In genomic region chr2:83940931-83941361, GRCm38 (mm10) we compare ENCODE assay signal across 8 mouse cellular contexts. TPM values are rescaled to one million over a fixed set of nuclear protein-coding genes. Genes with fewer than 3 reads are reported as not detected.
DNase-seq lines count a peak whose midpoint lies in the region; ATAC-seq and TF ChIP-seq lines count a peak whose summit lies in the region.

Gene Zswim2, minus strand, starts transcription at chr2:83941228.

- no peak for TF ChIP-seq CTCF in kidney, postnatal 0 days (IDR thresholded peaks at IDR 0.05; ENCODE audit: low read depth)
- TF ChIP-seq CTCF in stomach, postnatal 0 days (IDR thresholded peaks at IDR 0.05; ENCODE audit: low read depth): no peak

- peak within 1 kb of the TSS; percentile 59 for H3K4me2 ChIP-seq in heart, embryonic 14.5 days (ENCODE audit: low read length)
- peak within 1 kb of the TSS; percentile 46 for H3K4me2 ChIP-seq in kidney, postnatal 0 days (ENCODE audit: low read length)
- peak within 1 kb of the TSS; percentile 41 for H3K4me2 ChIP-seq in limb, embryonic 15.5 days
- peak within 1 kb of the TSS; percentile 34 for H3K4me2 ChIP-seq in stomach, postnatal 0 days (replicated peaks; ENCODE audit: low read depth)

- H3K36me3 ChIP-seq in embryonic facial prominence, embryonic 10.5 days (replicated peaks): no peaks in the 10 kb centered on the region
- H3K36me3 ChIP-seq in heart, embryonic 14.5 days (ENCODE audit: control insufficient read depth, insufficient read depth, low read length): no peaks in the 10 kb centered on the region
- no peaks in the 10 kb centered on the region for H3K36me3 ChIP-seq in kidney, postnatal 0 days (ENCODE audit: insufficient read depth, low read length)
- H3K36me3 ChIP-seq in limb, embryonic 15.5 days: no peaks in the 10 kb centered on the region
- no peaks in the 10 kb centered on the region for H3K36me3 ChIP-seq in stomach, postnatal 0 days (ENCODE audit: control insufficient read depth, insufficient read depth, low read length)

- no peaks in the 10 kb centered on the region for H3K9me3 ChIP-seq in embryonic facial prominence, embryonic 10.5 days
- no peaks in the 10 kb centered on the region for H3K9me3 ChIP-seq in heart, embryonic 14.5 days (ENCODE audit: control insufficient read depth, low read length)
- no peaks in the 10 kb centered on the region for H3K9me3 ChIP-seq in kidney, postnatal 0 days (replicated peaks; ENCODE audit: low read length)
- H3K9me3 ChIP-seq in limb, embryonic 15.5 days: no peaks in the 10 kb centered on the region
- H3K9me3 ChIP-seq in stomach, postnatal 0 days (ENCODE audit: control insufficient read depth, low read length): no peaks in the 10 kb centered on the region

- 1% methylated on average over 20 of the region's 20 CpGs for WGBS in embryonic facial prominence, embryonic 10.5 days
- WGBS in heart, embryonic 14.5 days: under 1% methylated on average over 20 of the region's 20 CpGs
- under 1% methylated on average over 20 of the region's 20 CpGs for WGBS in kidney, postnatal 0 days
- under 1% methylated on average over 20 of the region's 20 CpGs for WGBS in limb, embryonic 15.5 days
- WGBS in stomach, postnatal 0 days: under 1% methylated on average over 20 of the region's 20 CpGs

- no peak within 1 kb of the TSS for H3K9ac ChIP-seq in heart, embryonic 14.5 days (ENCODE audit: low read length)
- no peak within 1 kb of the TSS for H3K9ac ChIP-seq in kidney, postnatal 0 days (ENCODE audit: low read depth, low read length)
- H3K9ac ChIP-seq in limb, embryonic 15.5 days: no peak within 1 kb of the TSS
- H3K9ac ChIP-seq in stomach, postnatal 0 days (ENCODE audit: low read length): no peak within 1 kb of the TSS

- peaks cover 7% of the 10 kb centered on the region for H3K4me1 ChIP-seq in embryonic facial prominence, embryonic 10.5 days
- peaks cover 3% of the 10 kb centered on the region in 2 experiments; a peak in 1 of 4 replicates for H3K4me1 ChIP-seq in heart, embryonic 14.5 days (ENCODE audit: control insufficient read depth in 2 of 2, insufficient read depth in 2 of 2, low read length in 2 of 2)
- H3K4me1 ChIP-seq in kidney, postnatal 0 days (replicated peaks; ENCODE audit: insufficient read depth, low read length): 0 out of 2 replicates have a peak, but pooled peaks cover 3% of the 10 kb centered on the region
- H3K4me1 ChIP-seq in limb, embryonic 15.5 days: peaks cover 5% of the 10 kb centered on the region
- no peaks in the 10 kb centered on the region for H3K4me1 ChIP-seq in stomach, postnatal 0 days (replicated peaks; ENCODE audit: control insufficient read depth, insufficient read depth)

- peak within 1 kb of the TSS; percentile 49 for H3K4me3 ChIP-seq in embryonic facial prominence, embryonic 10.5 days
- peak within 1 kb of the TSS; percentile 17 to 18; a peak in 1 of 4 replicates for H3K4me3 ChIP-seq in heart, embryonic 14.5 days (ENCODE audit: control insufficient read depth in 1 of 2, insufficient read depth in 1 of 2, low read depth in 1 of 2, low read length in 2 of 2)
- no peak within 1 kb of the TSS for H3K4me3 ChIP-seq in kidney, postnatal 0 days (replicated peaks; ENCODE audit: low read depth, low read length)
- peak within 1 kb of the TSS; percentile 23 for H3K4me3 ChIP-seq in limb, embryonic 15.5 days
- H3K4me3 ChIP-seq in stomach, postnatal 0 days (ENCODE audit: low read depth, low read length): no peak within 1 kb of the TSS

- H3K27me3 ChIP-seq in embryonic facial prominence, embryonic 10.5 days (replicated peaks; ENCODE audit: low read depth, poor library complexity, severe bottlenecking): no peaks in the 10 kb centered on the region
- H3K27me3 ChIP-seq in heart, embryonic 14.5 days (ENCODE audit: control insufficient read depth, insufficient read depth, low read length): no peaks in the 10 kb centered on the region
- H3K27me3 ChIP-seq in kidney, postnatal 0 days (ENCODE audit: insufficient read depth, low read length): no peaks in the 10 kb centered on the region
- no peaks in the 10 kb centered on the region for H3K27me3 ChIP-seq in limb, embryonic 15.5 days
- no peaks in the 10 kb centered on the region for H3K27me3 ChIP-seq in stomach, postnatal 0 days (ENCODE audit: control insufficient read depth, insufficient read depth, low read length)

- 0 out of 2 replicates have a peak, but pooled peaks have one; percentile 50 for ATAC-seq in heart, embryonic 14.5 days (ENCODE audit: insufficient number of reproducible peaks, insufficient read depth, low FRiP score, low read depth)
- ATAC-seq in kidney, postnatal 0 days (replicated peaks; ENCODE audit: low FRiP score, low read depth): peak; percentile 77
- ATAC-seq in limb, embryonic 15.5 days (ENCODE audit: insufficient number of reproducible peaks, low FRiP score, low TSS enrichment, low read depth): no peak
- ATAC-seq in stomach, postnatal 0 days (ENCODE audit: low FRiP score, low TSS enrichment): peak; percentile 45

- peak; percentile 6 for DNase-seq in urinary bladder, postnatal 14 days (ENCODE audit: low spot score)
- DNase-seq in urinary bladder, postnatal 4 days (ENCODE audit: low spot score in 2 of 2): no peak
- peak; percentile 80 for DNase-seq in embryonic facial prominence, embryonic 10.5 days (ENCODE audit: low spot score)
- DNase-seq in kidney, postnatal 0 days (ENCODE audit: low spot score): peak; percentile 52
- DNase-seq in neural tube, embryonic 10.5 days (ENCODE audit: extremely low spot score, low spot score): peak; percentile 74
- DNase-seq in stomach, postnatal 0 days (ENCODE audit: low spot score): peak; percentile 24

- TF ChIP-seq EP300 in stomach, postnatal 0 days (optimal IDR thresholded peaks at IDR 0.05): no peak

- H3K27ac ChIP-seq in embryonic facial prominence, embryonic 10.5 days (replicated peaks): no peak within 1 kb of the TSS
- no peak within 1 kb of the TSS for H3K27ac ChIP-seq in heart, embryonic 14.5 days (replicated peaks in 1 of 2; ENCODE audit: control insufficient read depth in 1 of 2, insufficient read depth in 1 of 2, low read depth in 2 of 2, low read length in 2 of 2)
- H3K27ac ChIP-seq in kidney, postnatal 0 days: no peak within 1 kb of the TSS
- no peak within 1 kb of the TSS for H3K27ac ChIP-seq in limb, embryonic 15.5 days
- H3K27ac ChIP-seq in stomach, postnatal 0 days (replicated peaks): no peak within 1 kb of the TSS

RNA-seq across cellular contexts. Expression of gene Zswim2, which starts in this region (rescaled TPM):
- polyA plus RNA-seq in embryonic facial prominence, embryonic 10.5 days (2016; fragmentation: Nextera tagmentation; extraction: Ambion mirVana): not detected in 2 replicates
- polyA plus RNA-seq in heart, embryonic 14.5 days (2014; fragmentation: Nextera tagmentation; extraction: Ambion mirVana): not detected in 2 replicates
- polyA plus RNA-seq in kidney, postnatal 0 days (2015; fragmentation: Nextera tagmentation; extraction: Ambion mirVana): not detected in 2 replicates
- polyA plus RNA-seq in limb, embryonic 15.5 days (2015; fragmentation: Nextera tagmentation; extraction: Ambion mirVana): not detected in 2 replicates
- not detected in 2 replicates for polyA plus RNA-seq in stomach, postnatal 0 days (2015; fragmentation: Nextera tagmentation; extraction: Ambion mirVana)

Comparison
In these comparisons a context has a peak if more than half of its experiments do, and no peak if none do; other contexts are left out.
1. DNase-seq: peak in urinary bladder, postnatal 14 days (single experiment) and neural tube, embryonic 10.5 days (single experiment); none in urinary bladder, postnatal 4 days (0 of 2).
2. Peak in DNase-seq and H3K4me3 ChIP-seq in embryonic facial prominence, embryonic 10.5 days; RNA of the gene not detected or under 1 TPM.
3. Peak in ATAC-seq, H3K4me3 ChIP-seq and H3K4me2 ChIP-seq in heart, embryonic 14.5 days; RNA of the gene not detected or under 1 TPM.
4. Peak in DNase-seq, ATAC-seq and H3K4me2 ChIP-seq in kidney, postnatal 0 days; RNA of the gene not detected or under 1 TPM.
5. Peak in DNase-seq, ATAC-seq and H3K4me2 ChIP-seq in stomach, postnatal 0 days; RNA of the gene not detected or under 1 TPM.
6. Peak in every context shown above with its lines, with median percentiles within 50 percentile points of each other: H3K4me2 ChIP-seq.